Mouse (Mus musculus) kidney, adult 11 months (tissue): ENCODE data around the gene Mup16.
"Not testable (repeated sequence)": the region's sequence is repeated elsewhere in the genome, so short reads cannot be mapped to it uniquely, and the experiment has no call there.

Experiments used
- DNase-seq: peaks from one replicate; pipeline ENCODE4 v3.0.0; 2022

The Mup16 gene

GRCm38 (mm10) chr4:61519431-61519830, at the start of gene Mup16:
TSS of gene Mup16 (minus strand) at chr4:61519531.
- DNase-seq = not testable (repeated sequence)

- DNase-seq = peak; percentile 54
Observed at GRCm38 (mm10) chr4:61555887-61556286, 36.6 kb upstream of the Mup16 start.
